Mouse (Mus musculus): ENCODE measurements around the gene Nfib. TPM values are rescaled to one million over a fixed set of nuclear protein-coding genes. Genes with fewer than 3 reads are reported as not detected.

Gene Nfib
- polyA plus RNA-seq, 1 experiment from 2014 or later, result 32.3 TPM

DNA sequence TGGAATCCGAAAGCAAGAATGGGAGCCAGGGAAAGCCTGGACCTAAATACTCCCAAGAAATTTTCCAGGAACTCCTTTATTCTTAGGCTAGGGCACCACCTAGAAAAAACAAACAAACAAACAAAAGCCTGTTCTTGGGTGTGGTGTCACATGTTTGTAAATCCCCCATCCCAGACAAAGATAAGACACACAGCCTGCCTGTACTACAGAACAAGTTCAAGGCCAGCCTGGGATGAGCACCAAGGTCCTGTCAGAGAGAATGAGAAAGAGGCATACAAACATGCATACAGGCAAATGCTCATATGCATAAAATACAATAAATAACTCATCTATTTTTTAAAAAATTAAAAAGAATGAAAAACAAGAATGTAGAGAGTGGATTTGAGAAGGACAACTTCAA, 315.7 kb downstream of the Nfib start:
- Histone ChIP-seq H3K27me3 (replicated peaks; ENCODE audit: control insufficient read depth, insufficient read depth, low read length) (no peaks in the 10 kb centered on the region), H3K9ac (ENCODE audit: low read depth, low read length) (no peak overlapping the region), H3K36me3 (ENCODE audit: control insufficient read depth, insufficient read depth, low read length) (no peaks in the 10 kb centered on the region), H3K4me3 (ENCODE audit: low read length) (no peak overlapping the region), H3K4me1 (ENCODE audit: control insufficient read depth, insufficient read depth, low read length) (peaks cover 49% of the 10 kb centered on the region), H3K27ac (ENCODE audit: low read length) (no peak overlapping the region), H3K9me3 (ENCODE audit: control insufficient read depth, low read length) (no peaks in the 10 kb centered on the region), H3K4me2 (ENCODE audit: low read depth, low read length) (no peak overlapping the region)
- no peak for ATAC-seq
- WGBS, result 92% methylated on average over 1 of the region's 1 CpGs

DNA sequence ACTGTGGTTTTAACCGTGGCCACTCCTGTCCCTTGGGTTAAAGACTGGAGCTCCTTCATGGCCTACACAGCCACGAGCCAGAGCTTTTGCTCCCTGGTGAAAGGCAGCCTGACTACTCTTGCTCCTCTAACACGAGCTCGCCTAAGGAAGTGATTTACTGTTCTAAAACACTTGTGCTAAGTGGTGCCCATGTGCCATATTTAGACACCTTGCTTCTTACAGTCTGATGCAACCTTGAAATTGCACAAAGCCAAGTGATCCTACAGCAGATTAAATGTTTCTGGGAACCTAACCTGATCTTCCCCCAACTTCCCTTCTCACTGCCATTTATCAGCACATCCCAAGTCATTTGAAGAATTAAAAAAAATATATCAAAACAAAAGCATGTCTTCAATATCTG, 317.9 kb downstream of the Nfib start:
- Histone ChIP-seq H3K4me2 (ENCODE audit: low read depth, low read length) (no peak overlapping the region), H3K27me3 (replicated peaks; ENCODE audit: control insufficient read depth, insufficient read depth, low read length) (no peaks in the 10 kb centered on the region), H3K36me3 (ENCODE audit: control insufficient read depth, insufficient read depth, low read length) (no peaks in the 10 kb centered on the region), H3K4me1 (ENCODE audit: control insufficient read depth, insufficient read depth, low read length) (peaks cover 47% of the 10 kb centered on the region), H3K9me3 (ENCODE audit: control insufficient read depth, low read length) (no peaks in the 10 kb centered on the region), H3K4me3 (ENCODE audit: low read length) (no peak overlapping the region), H3K27ac (ENCODE audit: low read length) (no peak overlapping the region), H3K9ac (ENCODE audit: low read depth, low read length) (no peak overlapping the region)
- ATAC-seq, result no peak
- 89% methylated on average over 4 of the region's 4 CpGs for WGBS

DNA sequence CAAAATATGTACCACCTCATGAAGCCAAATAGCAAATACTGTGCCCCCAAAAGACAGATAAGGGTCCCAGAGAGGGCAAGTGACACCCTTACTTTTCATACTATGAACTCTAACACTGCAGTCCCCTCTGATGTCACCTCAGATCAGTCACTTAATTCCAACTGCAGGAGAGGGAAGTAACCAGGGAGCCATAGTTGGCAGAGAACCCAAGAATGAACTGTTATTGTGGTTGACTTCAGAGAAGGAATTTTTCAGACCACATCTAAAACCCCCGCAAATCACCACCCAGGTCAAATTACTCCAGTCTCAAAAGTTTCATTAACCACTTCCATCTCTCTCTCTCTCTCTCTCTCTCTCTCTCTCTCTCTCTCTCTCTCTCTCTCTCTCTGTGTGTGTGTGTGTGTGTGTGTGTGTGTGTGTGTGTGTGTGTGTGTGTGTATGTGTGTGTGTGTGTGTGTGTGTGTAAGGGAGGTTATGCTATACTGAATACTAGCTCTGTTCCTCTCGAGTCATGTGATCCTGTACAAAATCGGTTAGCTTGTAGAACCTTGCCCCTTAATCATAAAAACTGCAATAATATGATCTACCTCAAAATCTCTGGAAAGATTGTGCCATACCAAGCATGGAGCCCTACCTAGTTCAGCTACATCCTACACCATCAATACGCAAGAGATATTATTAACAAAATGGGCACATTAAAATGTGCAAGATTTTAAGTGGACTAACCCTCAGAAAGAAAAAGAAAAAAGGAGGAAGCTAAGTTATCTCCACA, 319.1 kb downstream of the Nfib start:
- 64% methylated on average over 4 of the region's 4 CpGs for WGBS
- H3K4me1 ChIP-seq (ENCODE audit: control insufficient read depth, insufficient read depth, low read length), result peaks cover 39% of the 10 kb centered on the region
- no peak overlapping the region for H3K4me2 ChIP-seq (ENCODE audit: low read depth, low read length)
- H3K36me3 ChIP-seq (ENCODE audit: control insufficient read depth, insufficient read depth, low read length), result no peaks in the 10 kb centered on the region
- peak; percentile 64 for ATAC-seq
- H3K9ac ChIP-seq (ENCODE audit: low read depth, low read length), result no peak overlapping the region
- no peaks in the 10 kb centered on the region for H3K9me3 ChIP-seq (ENCODE audit: control insufficient read depth, low read length)
- H3K27ac ChIP-seq (ENCODE audit: low read length), result peak overlapping the region; percentile 57; the same call in 1 of the 2 replicates
- H3K27me3 ChIP-seq (replicated peaks; ENCODE audit: control insufficient read depth, insufficient read depth, low read length), result no peaks in the 10 kb centered on the region
- no peak overlapping the region for H3K4me3 ChIP-seq (ENCODE audit: low read length)

DNA sequence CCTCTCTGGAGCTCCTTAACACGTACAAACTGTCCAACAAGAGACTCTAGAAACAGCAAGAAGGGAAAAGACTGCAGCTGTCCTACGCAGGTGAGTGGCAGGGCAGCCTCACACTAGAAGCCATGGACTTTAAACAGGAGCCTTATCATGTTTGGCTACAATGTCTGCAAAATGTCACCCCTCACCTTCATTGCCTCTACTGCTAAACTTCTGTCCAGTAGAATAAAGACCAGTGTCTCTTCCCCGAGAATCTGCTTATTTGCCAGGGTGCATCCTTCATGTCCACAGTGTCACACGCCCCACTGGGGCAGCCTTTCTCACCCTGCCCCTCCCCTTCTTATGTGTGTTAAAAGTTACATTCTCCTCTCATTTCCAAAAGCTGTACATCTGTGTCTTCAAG, 319.9 kb downstream of the Nfib start:
- H3K9me3 ChIP-seq (ENCODE audit: control insufficient read depth, low read length), result no peaks in the 10 kb centered on the region
- no peak overlapping the region for H3K4me3 ChIP-seq (ENCODE audit: low read length)
- peak; percentile 47 for ATAC-seq
- H3K9ac ChIP-seq (ENCODE audit: low read depth, low read length), result no peak overlapping the region
- peaks cover 36% of the 10 kb centered on the region for H3K4me1 ChIP-seq (ENCODE audit: control insufficient read depth, insufficient read depth, low read length)
- H3K4me2 ChIP-seq (ENCODE audit: low read depth, low read length), result no peak overlapping the region
- peak overlapping the region; percentile 64 for H3K27ac ChIP-seq (ENCODE audit: low read length)
- 46% methylated on average over 4 of the region's 4 CpGs for WGBS
- no peaks in the 10 kb centered on the region for H3K27me3 ChIP-seq (replicated peaks; ENCODE audit: control insufficient read depth, insufficient read depth, low read length)
- no peaks in the 10 kb centered on the region for H3K36me3 ChIP-seq (ENCODE audit: control insufficient read depth, insufficient read depth, low read length)

DNA sequence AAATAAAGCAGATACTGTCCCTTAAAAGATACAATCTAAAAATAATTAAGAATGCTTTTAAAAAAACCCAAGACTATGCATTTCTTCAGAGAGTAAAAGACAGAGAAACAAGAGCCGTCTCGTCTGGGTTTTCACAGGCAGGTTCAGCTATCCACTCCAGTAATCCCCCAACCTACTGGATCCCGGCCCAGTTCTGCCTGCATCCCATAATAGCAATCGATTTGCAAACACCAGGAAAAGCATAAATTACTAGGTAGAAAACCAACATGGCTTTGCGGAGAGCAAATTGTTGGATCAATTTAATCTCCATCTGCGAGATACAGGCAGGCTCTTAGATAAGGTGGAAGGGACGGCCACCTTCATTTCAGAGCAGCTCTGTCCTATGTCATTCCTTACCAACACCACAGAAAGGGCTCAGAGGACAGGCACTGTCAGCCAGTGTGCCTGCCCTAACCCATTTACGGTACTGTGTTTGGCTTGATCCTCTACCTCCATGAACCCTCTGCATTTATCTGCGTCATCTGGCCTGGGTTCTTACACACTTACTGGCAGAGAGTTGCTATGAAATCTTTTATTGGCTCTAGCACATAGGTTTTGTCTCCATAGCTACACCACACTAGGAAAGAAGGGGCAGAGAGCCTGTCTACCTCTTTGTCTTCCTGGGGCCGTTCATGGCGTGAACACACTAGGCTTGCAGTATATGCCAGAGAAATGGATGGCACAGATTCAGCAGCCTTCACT, 321.4 kb downstream of the Nfib start:
- Histone ChIP-seq H3K4me3 (ENCODE audit: low read length) (no peak overlapping the region), H3K9me3 (ENCODE audit: control insufficient read depth, low read length) (no peaks in the 10 kb centered on the region), H3K9ac (ENCODE audit: low read depth, low read length) (no peak overlapping the region), H3K27ac (ENCODE audit: low read length) (peak overlapping the region; percentile 39), H3K4me2 (ENCODE audit: low read depth, low read length) (no peak overlapping the region), H3K36me3 (ENCODE audit: control insufficient read depth, insufficient read depth, low read length) (no peaks in the 10 kb centered on the region), H3K27me3 (replicated peaks; ENCODE audit: control insufficient read depth, insufficient read depth, low read length) (no peaks in the 10 kb centered on the region), H3K4me1 (ENCODE audit: control insufficient read depth, insufficient read depth, low read length) (peaks cover 32% of the 10 kb centered on the region)
- 52% methylated on average over 11 of the region's 11 CpGs for WGBS
- ATAC-seq, result peak; percentile 14; the same call in 1 of the 2 replicates

DNA sequence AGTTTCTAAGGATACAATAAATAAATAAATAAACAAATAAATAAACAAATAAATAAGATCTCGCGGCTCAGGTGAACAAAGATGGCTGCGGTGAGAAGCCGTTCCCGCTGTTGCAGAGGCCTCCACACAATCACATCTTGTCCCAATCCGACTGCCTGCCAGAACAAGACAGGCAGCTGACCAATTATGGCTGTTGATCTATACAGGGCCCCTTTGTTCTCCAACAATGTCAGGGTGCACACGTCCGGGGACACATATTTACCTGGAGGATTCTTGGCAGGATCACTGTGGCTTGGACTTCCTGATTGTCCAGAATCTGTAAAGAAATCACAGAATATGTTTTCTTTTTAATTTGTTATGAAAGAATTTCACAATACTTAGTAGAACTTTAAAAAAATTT, 322.2 kb downstream of the Nfib start:
- no peaks in the 10 kb centered on the region for H3K36me3 ChIP-seq (ENCODE audit: control insufficient read depth, insufficient read depth, low read length)
- no peaks in the 10 kb centered on the region for H3K9me3 ChIP-seq (ENCODE audit: control insufficient read depth, low read length)
- peaks cover 32% of the 10 kb centered on the region for H3K4me1 ChIP-seq (ENCODE audit: control insufficient read depth, insufficient read depth, low read length)
- peak; percentile 31 for ATAC-seq
- H3K27ac ChIP-seq (ENCODE audit: low read length), result 0 out of 2 replicates have a peak overlapping the region, but pooled peaks have one; percentile 18
- 63% methylated on average over 8 of the region's 8 CpGs for WGBS
- no peak overlapping the region for H3K4me3 ChIP-seq (ENCODE audit: low read length)
- no peak overlapping the region for H3K4me2 ChIP-seq (ENCODE audit: low read depth, low read length)
- no peaks in the 10 kb centered on the region for H3K27me3 ChIP-seq (replicated peaks; ENCODE audit: control insufficient read depth, insufficient read depth, low read length)
- no peak overlapping the region for H3K9ac ChIP-seq (ENCODE audit: low read depth, low read length)

DNA sequence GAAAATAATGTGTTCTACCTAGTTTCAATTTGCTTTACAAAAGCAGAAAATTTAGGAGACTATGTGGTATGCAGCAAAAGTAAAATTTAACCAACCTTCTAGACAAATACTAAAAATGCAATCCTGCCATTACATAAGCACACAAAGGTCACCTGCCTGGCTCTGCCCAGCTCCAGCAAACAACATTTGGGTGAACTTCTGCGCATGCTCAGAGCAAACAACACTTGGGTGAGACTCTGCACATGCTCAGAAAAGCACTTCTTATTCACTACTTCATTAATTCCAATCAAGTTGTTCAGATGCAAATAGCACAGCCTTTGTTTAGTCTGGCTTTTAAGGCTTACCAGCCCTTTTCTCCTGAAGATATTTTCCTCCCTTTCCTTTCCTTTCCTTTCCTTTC, 323.8 kb downstream of the Nfib start:
- Histone ChIP-seq H3K4me2 (ENCODE audit: low read depth, low read length) (no peak overlapping the region), H3K4me1 (ENCODE audit: control insufficient read depth, insufficient read depth, low read length) (peaks cover 25% of the 10 kb centered on the region), H3K9me3 (ENCODE audit: control insufficient read depth, low read length) (no peaks in the 10 kb centered on the region), H3K9ac (ENCODE audit: low read depth, low read length) (no peak overlapping the region), H3K27me3 (replicated peaks; ENCODE audit: control insufficient read depth, insufficient read depth, low read length) (no peaks in the 10 kb centered on the region), H3K4me3 (ENCODE audit: low read length) (no peak overlapping the region), H3K36me3 (ENCODE audit: control insufficient read depth, insufficient read depth, low read length) (no peaks in the 10 kb centered on the region), H3K27ac (ENCODE audit: low read length) (no peak overlapping the region)
- WGBS, result 54% methylated on average over 1 of the region's 1 CpGs
- ATAC-seq, result no peak

DNA sequence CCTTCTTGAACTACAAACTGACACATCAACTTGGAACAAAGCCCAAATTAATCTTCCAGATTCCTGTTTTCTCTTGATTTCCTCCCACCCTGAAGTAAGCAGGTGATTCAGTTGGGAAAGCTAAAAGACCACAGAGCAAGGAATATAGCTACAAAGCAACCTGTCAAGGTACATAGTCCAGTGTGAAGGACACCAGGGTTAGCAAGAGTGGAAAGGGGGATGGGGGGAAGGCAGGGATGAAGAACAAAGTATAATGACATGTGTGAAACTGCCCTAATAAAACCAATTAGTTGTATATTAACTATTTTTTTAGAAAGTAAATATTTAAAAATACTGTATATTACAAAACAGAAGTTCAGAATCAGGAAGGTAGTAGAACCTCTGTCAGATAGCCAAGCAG, 325.0 kb downstream of the Nfib start:
- Histone ChIP-seq H3K4me2 (ENCODE audit: low read depth, low read length) (no peak overlapping the region), H3K27me3 (replicated peaks; ENCODE audit: control insufficient read depth, insufficient read depth, low read length) (no peaks in the 10 kb centered on the region), H3K4me1 (ENCODE audit: control insufficient read depth, insufficient read depth, low read length) (peaks cover 18% of the 10 kb centered on the region), H3K9ac (ENCODE audit: low read depth, low read length) (no peak overlapping the region), H3K4me3 (ENCODE audit: low read length) (no peak overlapping the region), H3K27ac (ENCODE audit: low read length) (no peak overlapping the region; the same call in 1 of the 2 replicates), H3K36me3 (ENCODE audit: control insufficient read depth, insufficient read depth, low read length) (no peaks in the 10 kb centered on the region), H3K9me3 (ENCODE audit: control insufficient read depth, low read length) (no peaks in the 10 kb centered on the region)
- no peak for ATAC-seq

DNA sequence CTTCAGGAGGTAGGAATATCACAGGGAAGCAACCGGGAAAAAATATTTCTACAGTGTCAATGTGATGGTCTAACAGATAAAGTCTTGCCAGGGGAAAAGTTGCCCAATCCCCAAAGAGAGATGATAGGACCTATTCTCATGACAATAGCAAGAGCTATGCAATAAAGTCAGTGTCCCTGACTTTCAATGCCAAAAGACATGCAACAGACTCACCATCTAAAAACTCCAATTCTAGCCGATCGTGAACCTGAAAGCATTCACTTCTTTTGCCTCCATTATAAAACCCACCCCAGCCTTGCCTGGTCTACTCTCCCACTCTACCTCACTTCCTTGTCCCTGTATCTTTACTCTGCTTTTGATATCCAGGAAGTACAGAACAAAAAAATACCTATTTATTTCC, 327.5 kb downstream of the Nfib start:
- H3K27me3 ChIP-seq (replicated peaks; ENCODE audit: control insufficient read depth, insufficient read depth, low read length), result no peaks in the 10 kb centered on the region
- WGBS, result 92% methylated on average over 3 of the region's 3 CpGs
- H3K36me3 ChIP-seq (ENCODE audit: control insufficient read depth, insufficient read depth, low read length), result no peaks in the 10 kb centered on the region
- H3K9ac ChIP-seq (ENCODE audit: low read depth, low read length), result no peak overlapping the region
- no peak overlapping the region for H3K4me2 ChIP-seq (ENCODE audit: low read depth, low read length)
- ATAC-seq, result no peak
- 0 out of 2 replicates have a peak, but pooled peaks cover 4% of the 10 kb centered on the region for H3K4me1 ChIP-seq (ENCODE audit: control insufficient read depth, insufficient read depth, low read length)
- H3K27ac ChIP-seq (ENCODE audit: low read length), result no peak overlapping the region
- no peaks in the 10 kb centered on the region for H3K9me3 ChIP-seq (ENCODE audit: control insufficient read depth, low read length)
- no peak overlapping the region for H3K4me3 ChIP-seq (ENCODE audit: low read length)
